Mouse (Mus musculus): ENCODE measurements at regions not wholly inside any gene's neighbourhood (a gene's known extent, or its start where the extent isn't known, plus 50 kb on each side); places are given as distances from the start of the nearest gene placed in this dataset.

- H3K36me3 ChIP-seq = no peaks in the 10 kb centered on the region
- no peak overlapping the region for H3K27ac ChIP-seq (replicated peaks)
- no peaks in the 10 kb centered on the region for H3K27me3 ChIP-seq
- H3K9me3 ChIP-seq = no peaks in the 10 kb centered on the region
- no peak overlapping the region for H3K4me3 ChIP-seq
- H3K4me1 ChIP-seq = no peaks in the 10 kb centered on the region
- no peak for ATAC-seq (ENCODE audit: low FRiP score, low read depth)
- WGBS = 93% methylated on average over 3 of the region's 3 CpGs
- no peak overlapping the region for H3K9ac ChIP-seq (replicated peaks)
- no peak overlapping the region for H3K4me2 ChIP-seq (replicated peaks)
Measured at GRCm38 (mm10) chr9:85095234-85095633, 217.3 kb upstream of the Gm11114 start.

GRCm38 (mm10) chr9:85096520-85096919 is 216.1 kb upstream of the Gm11114 start:
- H3K4me1 ChIP-seq = no peaks in the 10 kb centered on the region
- no peaks in the 10 kb centered on the region for H3K36me3 ChIP-seq
- no peak overlapping the region for H3K27ac ChIP-seq (replicated peaks)
- no peaks in the 10 kb centered on the region for H3K27me3 ChIP-seq
- no peak for ATAC-seq (ENCODE audit: low FRiP score, low read depth)
- H3K4me3 ChIP-seq = no peak overlapping the region
- no peaks in the 10 kb centered on the region for H3K9me3 ChIP-seq
- H3K4me2 ChIP-seq (replicated peaks) = no peak overlapping the region
- no peak overlapping the region for H3K9ac ChIP-seq (replicated peaks)
- WGBS = 76% methylated on average over 4 of the region's 4 CpGs

GRCm38 (mm10) chr9:85112928-85113327 is 199.6 kb upstream of the Gm11114 start:
- no peaks in the 10 kb centered on the region for H3K9me3 ChIP-seq
- no peaks in the 10 kb centered on the region for H3K4me1 ChIP-seq
- no peak overlapping the region for H3K27ac ChIP-seq (replicated peaks)
- H3K4me3 ChIP-seq = no peak overlapping the region
- no peak for ATAC-seq (ENCODE audit: low FRiP score, low read depth)
- WGBS = 88% methylated on average over 3 of the region's 3 CpGs
- H3K36me3 ChIP-seq = no peaks in the 10 kb centered on the region
- no peak overlapping the region for H3K9ac ChIP-seq (replicated peaks)
- H3K27me3 ChIP-seq = no peaks in the 10 kb centered on the region
- H3K4me2 ChIP-seq (replicated peaks) = no peak overlapping the region

GRCm38 (mm10) chr9:85114234-85114633 is 198.3 kb upstream of the Gm11114 start:
- H3K27me3 ChIP-seq = no peaks in the 10 kb centered on the region
- H3K9ac ChIP-seq (replicated peaks) = no peak overlapping the region
- WGBS = 79% methylated on average over 2 of the region's 2 CpGs
- no peaks in the 10 kb centered on the region for H3K36me3 ChIP-seq
- no peak overlapping the region for H3K4me3 ChIP-seq
- no peaks in the 10 kb centered on the region for H3K4me1 ChIP-seq
- no peak overlapping the region for H3K27ac ChIP-seq (replicated peaks)
- ATAC-seq (ENCODE audit: low FRiP score, low read depth) = no peak
- H3K9me3 ChIP-seq = no peaks in the 10 kb centered on the region
- no peak overlapping the region for H3K4me2 ChIP-seq (replicated peaks)

GRCm38 (mm10) chr9:85120061-85120460 is 192.5 kb upstream of the Gm11114 start:
- no peak overlapping the region for H3K27ac ChIP-seq (replicated peaks)
- no peaks in the 10 kb centered on the region for H3K36me3 ChIP-seq
- no peaks in the 10 kb centered on the region for H3K27me3 ChIP-seq
- no peak overlapping the region for H3K4me2 ChIP-seq (replicated peaks)
- 0 out of 2 replicates have a peak, but pooled peaks cover 2% of the 10 kb centered on the region for H3K4me1 ChIP-seq
- H3K9me3 ChIP-seq = no peaks in the 10 kb centered on the region
- H3K9ac ChIP-seq (replicated peaks) = no peak overlapping the region
- WGBS = 84% methylated on average over 1 of the region's 1 CpGs
- no peak for ATAC-seq (ENCODE audit: low FRiP score, low read depth)
- no peak overlapping the region for H3K4me3 ChIP-seq

- Histone ChIP-seq H3K9ac (replicated peaks) (no peak overlapping the region), H3K4me2 (replicated peaks) (no peak overlapping the region), H3K27me3 (no peaks in the 10 kb centered on the region), H3K4me3 (no peak overlapping the region), H3K4me1 (0 out of 2 replicates have a peak, but pooled peaks cover 2% of the 10 kb centered on the region), H3K27ac (replicated peaks) (no peak overlapping the region), H3K9me3 (no peaks in the 10 kb centered on the region), H3K36me3 (no peaks in the 10 kb centered on the region)
- ATAC-seq (ENCODE audit: low FRiP score, low read depth) = no peak
Measured at GRCm38 (mm10) chr9:85121059-85121458, 191.5 kb upstream of the Gm11114 start.

- H3K27me3 ChIP-seq = no peaks in the 10 kb centered on the region
- H3K4me1 ChIP-seq = 0 out of 2 replicates have a peak, but pooled peaks cover 2% of the 10 kb centered on the region
- no peak overlapping the region for H3K4me3 ChIP-seq
- H3K36me3 ChIP-seq = no peaks in the 10 kb centered on the region
- H3K4me2 ChIP-seq (replicated peaks) = no peak overlapping the region
- WGBS = 30% methylated on average over 3 of the region's 3 CpGs
- no peak overlapping the region for H3K27ac ChIP-seq (replicated peaks)
- ATAC-seq (ENCODE audit: low FRiP score, low read depth) = no peak
- no peak overlapping the region for H3K9ac ChIP-seq (replicated peaks)
- no peaks in the 10 kb centered on the region for H3K9me3 ChIP-seq
Measured at GRCm38 (mm10) chr9:85123706-85124105, 188.9 kb upstream of the Gm11114 start.

- H3K36me3 ChIP-seq = no peaks in the 10 kb centered on the region
- H3K27me3 ChIP-seq = no peaks in the 10 kb centered on the region
- WGBS = 74% methylated on average over 4 of the region's 4 CpGs
- H3K4me3 ChIP-seq = no peak overlapping the region
- no peak overlapping the region for H3K27ac ChIP-seq (replicated peaks)
- no peak for ATAC-seq (ENCODE audit: low FRiP score, low read depth)
- no peak overlapping the region for H3K4me2 ChIP-seq (replicated peaks)
- H3K9me3 ChIP-seq = no peaks in the 10 kb centered on the region
- H3K9ac ChIP-seq (replicated peaks) = no peak overlapping the region
- H3K4me1 ChIP-seq = 0 out of 2 replicates have a peak, but pooled peaks cover 2% of the 10 kb centered on the region
Measured at GRCm38 (mm10) chr9:85125775-85126174, 186.8 kb upstream of the Gm11114 start.

GRCm38 (mm10) chr9:85126541-85126940 is 186.0 kb upstream of the Gm11114 start:
- 92% methylated on average over 6 of the region's 6 CpGs for WGBS
- H3K4me3 ChIP-seq = no peak overlapping the region
- H3K36me3 ChIP-seq = no peaks in the 10 kb centered on the region
- H3K4me1 ChIP-seq = 0 out of 2 replicates have a peak, but pooled peaks cover 2% of the 10 kb centered on the region
- H3K27ac ChIP-seq (replicated peaks) = no peak overlapping the region
- no peak overlapping the region for H3K9ac ChIP-seq (replicated peaks)
- H3K27me3 ChIP-seq = no peaks in the 10 kb centered on the region
- no peak for ATAC-seq (ENCODE audit: low FRiP score, low read depth)
- no peaks in the 10 kb centered on the region for H3K9me3 ChIP-seq
- H3K4me2 ChIP-seq (replicated peaks) = no peak overlapping the region

GRCm38 (mm10) chr9:85127107-85127506 is 185.5 kb upstream of the Gm11114 start:
- H3K4me2 ChIP-seq (replicated peaks) = no peak overlapping the region
- no peak for ATAC-seq (ENCODE audit: low FRiP score, low read depth)
- H3K36me3 ChIP-seq = no peaks in the 10 kb centered on the region
- no peak overlapping the region for H3K4me3 ChIP-seq
- H3K27me3 ChIP-seq = no peaks in the 10 kb centered on the region
- H3K9me3 ChIP-seq = no peaks in the 10 kb centered on the region
- 77% methylated on average over 4 of the region's 4 CpGs for WGBS
- H3K4me1 ChIP-seq = 0 out of 2 replicates have a peak, but pooled peaks cover 2% of the 10 kb centered on the region
- no peak overlapping the region for H3K27ac ChIP-seq (replicated peaks)
- no peak overlapping the region for H3K9ac ChIP-seq (replicated peaks)

GRCm38 (mm10) chr9:85134900-85135299 is 177.7 kb upstream of the Gm11114 start:
- no peaks in the 10 kb centered on the region for H3K27me3 ChIP-seq
- no peak for ATAC-seq (ENCODE audit: low FRiP score, low read depth)
- 76% methylated on average over 1 of the region's 1 CpGs for WGBS
- H3K4me3 ChIP-seq = no peak overlapping the region
- H3K27ac ChIP-seq (replicated peaks) = no peak overlapping the region
- H3K4me2 ChIP-seq (replicated peaks) = no peak overlapping the region
- H3K9me3 ChIP-seq = no peaks in the 10 kb centered on the region
- H3K4me1 ChIP-seq = peaks cover 2% of the 10 kb centered on the region; the same call in 1 of the 2 replicates
- H3K9ac ChIP-seq (replicated peaks) = no peak overlapping the region
- no peaks in the 10 kb centered on the region for H3K36me3 ChIP-seq

GRCm38 (mm10) chr9:85136715-85137582 is 175.6 kb upstream of the Gm11114 start:
- H3K9ac ChIP-seq (replicated peaks) = no peak overlapping the region
- no peaks in the 10 kb centered on the region for H3K9me3 ChIP-seq
- H3K27ac ChIP-seq (replicated peaks) = no peak overlapping the region
- no peak overlapping the region for H3K4me2 ChIP-seq (replicated peaks)
- no peaks in the 10 kb centered on the region for H3K36me3 ChIP-seq
- no peak overlapping the region for H3K4me3 ChIP-seq
- no peak for ATAC-seq (ENCODE audit: low FRiP score, low read depth)
- peaks cover 2% of the 10 kb centered on the region; the same call in 1 of the 2 replicates for H3K4me1 ChIP-seq
- no peaks in the 10 kb centered on the region for H3K27me3 ChIP-seq
- 85% methylated on average over 6 of the region's 6 CpGs for WGBS
